Mouse (Mus musculus) right cerebral cortex, postnatal 4 days (tissue): ENCODE results near the gene Rasgef1b.

Experiments used
- DNase-seq: peaks from one replicate; pipeline ENCODE4 v3.0.0-alpha.2; 2022

The Rasgef1b gene

GRCm38 (mm10) chr5:99728649-99729212 is at the start of gene Rasgef1b:
Gene Rasgef1b (minus strand): TSS chr5:99729065.
- peak; percentile 78 for DNase-seq

- no peak for DNase-seq
Observed at GRCm38 (mm10) chr5:99775342-99775741, 46.5 kb upstream of the Rasgef1b start.

GRCm38 (mm10) chr5:99773265-99773664 is 44.4 kb upstream of the Rasgef1b start:
- DNase-seq, result no peak

GRCm38 (mm10) chr5:99764246-99764645 is 35.4 kb upstream of the Rasgef1b start:
- no peak for DNase-seq

- no peak for DNase-seq
Observed at GRCm38 (mm10) chr5:99758859-99759258, 30.0 kb upstream of the Rasgef1b start.

- peak; percentile 8 for DNase-seq
Observed at GRCm38 (mm10) chr5:99753843-99754242, 25.0 kb upstream of the Rasgef1b start.

- peak; percentile 34 for DNase-seq
Observed at GRCm38 (mm10) chr5:99753368-99753767, 24.5 kb upstream of the Rasgef1b start.

GRCm38 (mm10) chr5:99752670-99753231 is 23.9 kb upstream of the Rasgef1b start:
- DNase-seq, result no peak

GRCm38 (mm10) chr5:99748417-99748816 is 19.6 kb upstream of the Rasgef1b start:
- DNase-seq, result no peak

GRCm38 (mm10) chr5:99746087-99746486 is 17.2 kb upstream of the Rasgef1b start:
- no peak for DNase-seq

GRCm38 (mm10) chr5:99742874-99743273 is 14.0 kb upstream of the Rasgef1b start:
- DNase-seq, result no peak

GRCm38 (mm10) chr5:99742056-99742455 is 13.2 kb upstream of the Rasgef1b start:
- DNase-seq, result no peak

GRCm38 (mm10) chr5:99737937-99738727 is 9.3 kb upstream of the Rasgef1b start:
- no peak for DNase-seq

- DNase-seq, result no peak
Observed at GRCm38 (mm10) chr5:99729931-99730330, 1.1 kb upstream of the Rasgef1b start.

- peak; percentile 60 for DNase-seq
Observed at GRCm38 (mm10) chr5:99729361-99729882, 557 bp upstream of the Rasgef1b start.

GRCm38 (mm10) chr5:99728027-99728451 is 826 bp downstream of the Rasgef1b start:
- peak; percentile 18 for DNase-seq

- no peak for DNase-seq
Observed at GRCm38 (mm10) chr5:99723941-99724340, 4.9 kb downstream of the Rasgef1b start.

- no peak for DNase-seq
Observed at GRCm38 (mm10) chr5:99722310-99722709, 6.6 kb downstream of the Rasgef1b start.

GRCm38 (mm10) chr5:99720554-99720953 is 8.3 kb downstream of the Rasgef1b start:
- no peak for DNase-seq

- no peak for DNase-seq
Observed at GRCm38 (mm10) chr5:99717917-99718316, 10.9 kb downstream of the Rasgef1b start.

- DNase-seq, result peak; percentile 70
Observed at GRCm38 (mm10) chr5:99715281-99715744, 13.6 kb downstream of the Rasgef1b start.

GRCm38 (mm10) chr5:99711947-99712346 is 16.9 kb downstream of the Rasgef1b start:
- no peak for DNase-seq

GRCm38 (mm10) chr5:99708706-99709105 is 20.2 kb downstream of the Rasgef1b start:
- no peak for DNase-seq

GRCm38 (mm10) chr5:99707261-99707660 is 21.6 kb downstream of the Rasgef1b start:
- no peak for DNase-seq
